Mouse (Mus musculus) neutrophil, adult 65 days (primary cell): Measurements from ENCODE around the gene Olfr30. TPM values are rescaled to one million over a fixed set of nuclear protein-coding genes. Genes with fewer than 3 reads are reported as not detected.

ENCODE experiments used
- total RNA-seq: library from RNA; stranded (reverse); gene quantifications from 2 replicates; pipeline ENCODE4 v1.2.4, GENCODE M21; 2023

Gene Olfr30
- not detected in 2 replicates for total RNA-seq

DNA sequence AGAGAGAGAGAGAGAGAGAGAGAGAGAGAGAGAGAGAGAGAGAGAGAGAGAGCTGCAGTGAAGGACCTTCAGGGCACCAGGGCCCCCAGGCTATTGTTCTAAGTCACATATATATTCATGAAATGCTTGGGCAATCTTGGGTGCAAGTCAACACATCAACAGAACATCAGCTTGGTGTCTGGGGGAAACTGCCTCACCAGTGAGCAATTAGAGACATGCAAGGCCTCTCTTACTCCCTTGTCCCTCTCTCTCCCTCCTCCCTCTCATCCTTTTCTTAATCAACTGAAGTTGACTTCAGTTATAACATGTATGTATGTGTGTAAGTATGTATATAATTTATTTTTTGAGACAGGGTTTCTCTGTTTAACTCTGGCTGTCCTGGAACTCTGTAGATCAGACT lies at the start of gene Olfr30:
Gene Olfr30 (minus strand): TSS at position 101 of the 400 bp plus-strand sequence.

GRCm38 (mm10) chr11:58502472-58502871 lies 40.4 kb upstream of the Olfr30 start, which contains the start of gene Olfr331:
Olfr331 (minus strand) TSS chr11:58502572.

DNA sequence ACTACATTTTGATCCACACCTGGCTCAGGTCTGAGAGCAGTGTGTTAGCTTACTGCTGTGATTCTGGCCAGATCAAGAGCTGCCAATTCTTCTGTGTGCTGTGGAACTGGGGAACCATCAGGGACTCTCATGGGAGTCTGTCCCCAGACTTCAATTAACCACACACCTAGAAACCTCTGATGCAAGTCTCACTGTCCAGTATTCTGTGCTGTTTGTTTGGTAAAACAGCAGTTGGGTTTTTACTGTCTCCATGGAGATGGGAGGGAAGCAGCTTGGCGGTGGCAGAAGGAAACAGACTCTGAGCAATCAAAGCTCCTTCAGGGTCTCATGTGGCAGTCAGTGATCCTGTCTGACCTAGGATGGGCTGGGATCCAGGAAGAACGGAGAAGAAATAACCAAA lies 30.4 kb upstream of the Olfr30 start, which contains the start of gene Olfr332:
Gene Olfr332 (minus strand): TSS at position 101 of the 400 bp plus-strand sequence.

GRCm38 (mm10) chr11:58452759-58453158 lies 9.3 kb downstream of the Olfr30 start, which contains the start of gene Lypd9:
Lypd9 (minus strand) TSS chr11:58452923.

DNA sequence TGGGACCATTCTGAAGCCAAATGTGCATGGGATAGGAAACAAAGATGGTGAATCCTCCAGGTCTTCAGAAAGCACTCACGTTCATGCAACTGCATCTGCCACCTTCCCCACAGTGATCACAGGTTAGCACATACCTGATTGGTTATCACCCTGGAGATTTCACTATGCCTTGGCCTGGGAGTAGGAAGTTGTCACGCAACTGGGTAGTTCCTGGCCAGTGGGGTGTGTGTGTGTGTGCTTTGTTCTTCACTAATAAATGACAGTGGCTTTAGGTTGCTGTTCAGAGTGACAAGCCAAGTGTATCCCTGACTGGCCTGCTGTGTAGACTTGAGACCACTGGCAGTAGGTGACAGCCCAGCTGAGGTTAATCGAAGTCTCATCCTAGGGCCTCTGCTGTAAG lies 29.8 kb downstream of the Olfr30 start, which contains the start of gene Gm12253:
Gene Gm12253 (plus strand): TSS at position 301 of the 400 bp plus-strand sequence.

GRCm38 (mm10) chr11:58420815-58421214 lies 41.3 kb downstream of the Olfr30 start, which contains the start of gene 1810065E05Rik:
1810065E05Rik (plus strand) TSS chr11:58421111.

Other genes starting within 250 kb of the Olfr30 start
- 84.1 and 93.8 TPM in 2 replicates for gene 4930438A08Rik, start 187.5 kb downstream of the Olfr30 start, total RNA-seq
- 9.9 and 13.5 TPM in 2 replicates for gene Zfp692, start 155.2 kb downstream of the Olfr30 start, total RNA-seq
- gene Zfp672, start 131.9 kb downstream of the Olfr30 start, total RNA-seq: 13.5 and 20.9 TPM in 2 replicates
- gene Sh3bp5l, start 131.5 kb downstream of the Olfr30 start, total RNA-seq: 26.4 and 32.8 TPM in 2 replicates
- gene Lypd8, start 83.2 kb downstream of the Olfr30 start, total RNA-seq: not detected in 2 replicates
- gene 1810065E05Rik, start 41.2 kb downstream of the Olfr30 start, total RNA-seq: not detected in 2 replicates
- gene Gm12253, start 29.7 kb downstream of the Olfr30 start, total RNA-seq: not detected in 2 replicates
- gene Lypd9, start 9.3 kb downstream of the Olfr30 start, total RNA-seq: not detected in 2 replicates
- not detected in 2 replicates for gene Olfr332, start 30.3 kb upstream of the Olfr30 start, total RNA-seq
- not detected in 2 replicates for gene Olfr331, start 40.3 kb upstream of the Olfr30 start, total RNA-seq
- gene Olfr330, start 72.6 kb upstream of the Olfr30 start, total RNA-seq: not detected in 2 replicates
- gene Olfr329-ps, start 84.2 kb upstream of the Olfr30 start, total RNA-seq: not detected in 2 replicates
- 0.18 and 0.32 TPM in 2 replicates for gene Olfr328, start 93.4 kb upstream of the Olfr30 start, total RNA-seq
- gene Olfr224, start 108.3 kb upstream of the Olfr30 start, total RNA-seq: not detected in 2 replicates
- not detected in 2 replicates for gene Olfr325, start 115.5 kb upstream of the Olfr30 start, total RNA-seq
- gene Olfr324, start 132.8 kb upstream of the Olfr30 start, total RNA-seq: not detected in 2 replicates
- gene 2210407C18Rik, start 153.8 kb upstream of the Olfr30 start, total RNA-seq: not detected in 2 replicates
- gene Olfr323, start 168.2 kb upstream of the Olfr30 start, total RNA-seq: not detected in 2 replicates
- 0.29 and 0.41 TPM in 2 replicates for gene Trim58, start 178.2 kb upstream of the Olfr30 start, total RNA-seq
- gene Olfr322, start 196.5 kb upstream of the Olfr30 start, total RNA-seq: not detected in 2 replicates
- not detected in 2 replicates for gene Olfr320, start 218.8 kb upstream of the Olfr30 start, total RNA-seq
- gene Olfr319, start 236.9 kb upstream of the Olfr30 start, total RNA-seq: not detected in 2 replicates